Mouse (Mus musculus): Measurements from ENCODE around the gene Gstm2.

DNA sequence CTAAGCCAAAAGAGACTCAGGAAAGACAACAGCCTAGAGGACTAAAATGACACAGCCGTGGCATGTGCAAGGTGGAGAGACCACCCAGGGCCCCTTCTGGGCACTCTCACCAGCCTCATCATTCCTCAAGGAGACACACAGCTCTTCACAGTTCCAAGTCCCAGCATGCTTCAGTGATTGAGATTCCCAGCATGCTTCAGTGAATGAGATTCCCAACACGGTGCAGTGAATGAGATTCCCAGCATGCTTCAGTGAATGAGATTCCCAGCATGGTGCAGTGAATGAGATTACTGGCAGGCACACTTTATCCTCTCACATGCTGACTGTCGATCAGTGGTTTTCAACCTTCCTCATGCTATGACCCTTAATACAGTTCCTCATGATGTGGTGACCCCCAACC lies 25.3 kb upstream of the Gstm2 start:
- TF ChIP-seq CTCF (IDR thresholded peaks at IDR 0.05; ENCODE audit: borderline replicate concordance, insufficient read depth, low read length) (no peak), POLR2A (IDR thresholded peaks at IDR 0.05; ENCODE audit: low read depth, low read length) (no peak)

Measured in embryonic fibroblast, embryonic 13.5 days (primary cell).